Mouse (Mus musculus) C2C12 (cell line): Measurements from ENCODE around the gene Grxcr1.

ENCODE experiments used
- CTCF ChIP-seq: IDR thresholded peaks from one replicate; pipeline ENCODE4 v1.5.1; 2011; ENCODE audit not compliant: control insufficient read depth, insufficient read depth, insufficient read length
- MYOD1 ChIP-seq: IDR thresholded peaks from one replicate; pipeline ENCODE4 v1.6.1; 2011; ENCODE audit warnings: low read depth; ENCODE audit not compliant: control insufficient read depth, insufficient read length

DNA sequence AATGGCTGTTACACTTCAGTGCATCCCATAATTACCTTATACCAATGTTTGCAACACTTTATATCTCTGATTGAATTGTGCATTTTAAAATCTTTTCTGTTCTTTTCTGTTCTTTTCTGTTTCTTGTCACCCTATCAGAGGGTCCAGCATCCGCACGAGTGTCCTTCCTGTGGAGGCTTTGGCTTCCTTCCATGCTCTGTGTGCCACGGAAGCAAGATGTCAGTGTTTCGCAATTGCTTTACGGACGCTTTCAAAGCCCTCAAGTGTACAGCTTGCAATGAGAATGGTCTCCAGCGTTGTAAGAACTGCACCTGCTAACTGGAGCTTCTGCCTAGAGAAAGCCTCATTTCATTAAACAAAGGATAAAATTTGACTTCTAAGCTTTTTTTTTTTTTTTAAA lies 134.3 kb downstream of the Grxcr1 start:
- TF ChIP-seq MYOD1 (no peak), CTCF (no peak)
